ENCODE assay signal across 22 mouse cellular contexts in the genomic region with DNA sequence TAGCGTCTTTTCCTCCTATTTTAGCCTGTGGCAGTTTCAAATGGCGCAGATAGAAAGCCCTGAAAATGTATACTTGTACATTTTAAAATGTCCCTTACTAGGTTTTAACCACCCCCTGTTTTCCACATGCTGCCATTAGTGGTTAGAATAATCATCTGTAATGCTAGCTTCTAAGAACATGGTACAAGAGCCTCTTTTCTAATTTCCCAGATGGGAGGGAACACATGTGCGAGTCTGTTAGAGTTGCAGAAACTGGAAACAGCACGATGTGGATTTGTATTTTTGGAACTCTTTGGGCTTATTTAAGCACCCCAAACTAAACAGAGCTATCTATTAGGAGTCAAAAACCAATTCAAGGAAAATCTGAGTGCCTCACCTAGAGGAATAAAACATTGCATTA.
"Had no signal": no experiment of that assay in that cellular context is flagged by ENCODE, and none has a peak within 500 bp of the region (broad histone marks: within the 10 kb centered on the region; RNA-seq: fewer than 3 reads in every experiment).

No protein-coding gene starts in this region.

- H3K4me2 ChIP-seq: lung, embryonic 15.5 days; midbrain, embryonic 12.5 days; neural tube, embryonic 13.5 days; neural tube, embryonic 15.5 days had no signal

- H3K9me3 ChIP-seq: lung, embryonic 15.5 days; midbrain, embryonic 10.5 days; midbrain, embryonic 12.5 days; neural tube, embryonic 13.5 days; neural tube, embryonic 15.5 days had no signal

- DNase-seq: liver, postnatal 0 days; lung, adult 2 months; lung, postnatal 14 days; lung, postnatal 36 days; midbrain, embryonic 14.5 days; retina, postnatal 1 day; right cerebral cortex, adult 18-20 months; right cerebral cortex, postnatal 25 days; right cerebral cortex, postnatal 4 days; spleen, adult 18-20 months; thymus, adult 2 months; thymus, postnatal 25 days; thymus, postnatal 4 days had no signal

- H3K9ac ChIP-seq: liver, postnatal 0 days; lung, embryonic 15.5 days; midbrain, embryonic 12.5 days; neural tube, embryonic 13.5 days; neural tube, embryonic 15.5 days had no signal

- H3K27ac ChIP-seq: lung, embryonic 15.5 days; macrophage; midbrain, embryonic 10.5 days; midbrain, embryonic 12.5 days; neural tube, embryonic 13.5 days; neural tube, embryonic 15.5 days had no signal

- ATAC-seq: liver, postnatal 0 days; lung, postnatal 0 days; midbrain, embryonic 16.5 days had no signal

- H3K27me3 ChIP-seq: lung, embryonic 15.5 days; midbrain, embryonic 12.5 days; neural tube, embryonic 13.5 days; neural tube, embryonic 15.5 days had no signal

- H3K4me3 ChIP-seq: lung, embryonic 15.5 days; midbrain, embryonic 10.5 days; midbrain, embryonic 12.5 days; myocyte; neural tube, embryonic 13.5 days; neural tube, embryonic 15.5 days had no signal

- H3K36me3 ChIP-seq: lung, embryonic 15.5 days; midbrain, embryonic 10.5 days; midbrain, embryonic 12.5 days; neural tube, embryonic 13.5 days; neural tube, embryonic 15.5 days had no signal

- H3K4me1 ChIP-seq: midbrain, embryonic 10.5 days; midbrain, embryonic 12.5 days; neural tube, embryonic 13.5 days; neural tube, embryonic 15.5 days had no signal
